Mouse (Mus musculus) kidney, postnatal 25 days (tissue): Measurements from ENCODE around the gene Ndufs6.

Source experiments
- DNase-seq, 2 experiments: peaks; one replicate each; pipeline ENCODE4 v3.0.0; 2021; ENCODE audit warnings: mixed read lengths in 2 of 2

Gene Ndufs6

DNA sequence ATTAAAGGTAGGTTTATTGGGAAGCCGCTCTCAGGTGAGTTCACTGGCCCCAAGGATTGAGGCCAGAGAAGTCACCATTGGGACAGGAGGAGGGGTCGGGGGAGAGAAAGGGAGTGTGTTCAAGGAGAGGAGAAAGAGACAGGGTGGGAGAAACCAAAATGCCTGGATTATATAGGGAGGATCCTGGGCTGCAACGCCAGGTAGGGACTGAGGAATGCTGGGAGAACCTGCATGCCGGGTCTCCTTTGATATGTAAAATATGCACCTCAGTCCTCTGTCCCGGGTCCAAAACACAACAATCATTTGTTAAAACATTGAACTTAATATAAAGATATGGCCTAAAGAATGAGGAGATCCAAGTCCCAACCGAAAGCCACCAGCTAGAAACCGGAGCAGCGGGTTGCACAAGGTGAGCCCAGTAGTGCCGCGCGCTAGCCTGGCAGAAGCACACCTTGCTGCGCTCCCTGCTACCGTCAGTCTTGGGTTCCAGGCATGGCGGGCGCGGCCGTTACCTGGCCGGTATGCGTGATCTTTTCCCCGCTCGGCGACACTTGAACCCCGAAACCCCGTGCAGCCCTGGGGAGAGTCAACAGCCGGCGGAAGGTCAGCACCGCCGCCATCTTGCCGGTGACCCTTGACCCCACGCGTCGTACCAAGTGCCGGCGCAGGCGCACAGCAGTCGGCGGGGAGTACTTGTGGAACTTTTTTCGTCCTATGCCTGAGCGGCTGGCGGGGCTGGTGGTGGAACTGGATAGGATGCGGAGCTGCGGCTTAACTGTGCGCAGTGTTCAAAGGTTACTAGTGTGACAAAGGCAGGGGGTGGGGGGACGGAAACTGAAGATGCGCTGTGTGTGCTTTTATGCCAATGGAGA, at the start of gene Ndufs6, which contains the start of gene Mrpl36:
TSS of gene Ndufs6 (minus strand) at position 716 of the 872 bp plus-strand sequence.
TSS of gene Mrpl36 (plus strand) at position 687 of the 872 bp plus-strand sequence.
- DNase-seq = peak; percentile 95 to 97

DNA sequence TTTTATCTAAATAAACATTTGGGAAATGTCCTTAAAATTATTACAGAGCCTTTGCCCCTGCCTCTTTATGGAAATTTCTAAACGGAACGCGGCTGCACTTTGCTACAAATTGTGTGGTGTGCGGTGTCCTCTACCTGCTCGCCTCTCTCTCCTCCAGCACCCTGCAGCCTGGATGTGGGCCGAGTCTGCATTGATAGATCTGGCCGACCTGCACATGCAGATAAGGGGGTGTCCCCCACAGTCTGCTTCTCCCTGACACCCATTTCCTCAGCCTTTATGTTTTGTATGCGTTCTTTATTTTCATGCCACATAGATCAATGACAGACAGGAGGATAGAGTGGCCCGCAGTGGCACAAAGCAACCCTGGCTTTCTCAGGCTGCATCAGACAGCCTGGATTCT, 49.3 kb upstream of the Ndufs6 start:
- no peak for DNase-seq

DNA sequence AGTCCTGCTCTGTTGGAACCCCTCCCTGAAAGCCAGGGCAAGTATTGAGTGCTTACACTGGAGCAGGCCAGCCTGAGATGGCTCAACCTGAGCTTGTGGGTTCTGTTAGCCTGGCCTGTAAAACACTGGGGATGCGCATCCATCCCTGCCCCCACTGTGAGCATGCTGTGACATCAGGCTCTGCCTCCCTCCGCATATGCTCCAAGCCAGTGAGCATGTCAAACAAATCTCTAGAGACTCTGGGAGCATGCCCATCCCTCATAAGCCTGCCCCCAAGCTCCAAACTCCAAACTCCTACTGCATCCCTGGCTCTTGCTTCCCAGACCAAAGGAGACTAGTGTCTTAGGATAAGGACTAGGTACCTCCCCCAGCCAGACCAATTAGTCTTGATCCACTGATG, 46.3 kb upstream of the Ndufs6 start:
- no peak for DNase-seq

DNA sequence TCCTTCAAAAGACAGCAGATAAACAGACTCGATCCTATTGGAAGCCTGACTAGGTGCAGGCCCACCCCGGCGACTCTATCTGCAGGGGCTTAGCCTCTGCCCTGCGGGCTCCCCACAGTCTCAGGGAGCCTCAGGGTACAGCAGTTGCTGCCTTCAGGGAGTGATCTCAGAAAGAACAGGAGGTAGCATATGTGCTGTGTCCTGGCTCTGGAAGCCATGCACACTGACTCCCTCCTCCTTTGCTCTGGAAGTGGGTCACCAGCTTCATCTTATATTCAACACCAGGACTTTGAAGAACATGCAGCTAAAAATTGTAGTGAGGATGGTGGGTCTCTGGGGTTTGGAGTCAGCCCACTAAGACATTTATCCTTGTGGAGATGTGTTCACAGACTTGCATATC, 45.0 kb upstream of the Ndufs6 start:
- no peak for DNase-seq

DNA sequence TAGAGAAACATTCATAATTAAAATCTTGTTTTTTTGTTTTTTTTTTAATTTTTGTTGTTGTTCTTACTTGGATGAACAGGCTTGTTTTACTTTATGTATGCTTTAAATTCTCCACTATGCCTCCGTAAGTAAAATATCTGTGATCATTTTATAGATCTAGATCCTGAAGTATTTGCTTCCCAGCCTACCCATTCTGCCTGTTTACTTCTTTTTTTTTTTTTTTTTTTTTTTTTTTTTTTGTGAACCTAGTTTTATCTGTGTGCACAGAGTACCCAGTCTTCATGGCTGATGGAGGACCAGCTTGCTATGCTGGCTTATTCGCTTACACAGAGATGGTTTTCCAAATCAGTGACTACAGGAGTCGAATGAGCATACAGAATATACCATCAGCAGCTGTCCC, 28.8 kb upstream of the Ndufs6 start:
- peak in 1 of 2 experiments; percentile 5 for DNase-seq

DNA sequence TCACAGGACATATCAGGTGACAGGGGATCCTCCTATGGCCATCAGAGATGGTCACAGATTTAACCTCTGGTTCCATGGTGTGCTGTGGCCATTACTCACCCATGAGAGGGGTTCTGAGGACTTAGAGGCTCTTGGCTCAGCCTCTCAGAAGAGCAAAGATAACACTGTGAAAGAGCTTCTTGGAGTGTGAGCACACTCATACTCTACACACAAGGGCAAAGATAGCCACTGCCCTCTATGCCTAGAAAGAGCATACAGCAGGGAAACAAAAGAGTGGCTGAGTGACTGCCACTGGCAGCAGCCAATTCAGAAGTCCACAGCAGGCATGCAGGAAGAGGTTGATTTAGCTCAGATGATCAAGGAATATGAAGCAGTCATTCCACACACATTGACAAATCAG, 24.1 kb upstream of the Ndufs6 start:
- DNase-seq = peak in 1 of 2 experiments; percentile 6

DNA sequence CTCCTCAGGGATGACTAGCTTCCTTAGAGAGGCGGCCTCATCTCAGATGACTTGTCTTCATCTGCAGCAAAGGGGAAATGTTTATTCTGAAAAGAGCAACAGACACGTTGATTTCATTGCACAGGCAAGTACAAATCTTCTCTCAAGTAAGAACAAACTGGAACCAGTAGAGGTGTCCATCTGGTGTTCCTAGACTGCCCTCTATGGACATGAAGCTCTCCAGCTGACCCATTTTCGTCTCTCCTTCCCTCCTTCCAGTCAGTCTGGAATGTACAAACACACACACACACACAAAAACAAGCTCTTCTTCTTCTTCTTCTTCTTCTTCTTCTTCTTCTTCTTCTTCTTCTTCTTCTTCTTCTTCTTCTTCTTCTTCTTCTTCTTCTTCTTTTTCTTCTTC, 23.6 kb upstream of the Ndufs6 start:
- DNase-seq = peak in 1 of 2 experiments; percentile 13

DNA sequence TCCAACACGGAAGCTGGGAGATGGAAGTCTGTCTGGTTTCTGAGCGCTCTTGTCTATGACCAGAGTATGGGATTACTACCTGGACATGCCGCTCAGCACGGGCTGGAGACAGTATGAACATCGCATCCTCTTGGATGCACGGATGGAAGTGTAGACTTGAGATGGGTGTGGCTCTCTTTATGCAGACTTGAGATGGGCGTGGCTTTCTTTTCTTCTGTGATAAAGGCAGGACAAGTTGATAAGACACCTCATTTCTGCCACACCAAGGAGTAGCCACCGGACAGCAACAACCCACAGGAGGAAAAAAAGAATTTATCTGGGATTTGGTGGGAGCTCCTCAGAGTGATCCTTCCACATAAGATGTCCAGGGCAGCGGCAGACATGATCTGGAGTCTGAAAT, 22.4 kb upstream of the Ndufs6 start:
- DNase-seq = no peak

DNA sequence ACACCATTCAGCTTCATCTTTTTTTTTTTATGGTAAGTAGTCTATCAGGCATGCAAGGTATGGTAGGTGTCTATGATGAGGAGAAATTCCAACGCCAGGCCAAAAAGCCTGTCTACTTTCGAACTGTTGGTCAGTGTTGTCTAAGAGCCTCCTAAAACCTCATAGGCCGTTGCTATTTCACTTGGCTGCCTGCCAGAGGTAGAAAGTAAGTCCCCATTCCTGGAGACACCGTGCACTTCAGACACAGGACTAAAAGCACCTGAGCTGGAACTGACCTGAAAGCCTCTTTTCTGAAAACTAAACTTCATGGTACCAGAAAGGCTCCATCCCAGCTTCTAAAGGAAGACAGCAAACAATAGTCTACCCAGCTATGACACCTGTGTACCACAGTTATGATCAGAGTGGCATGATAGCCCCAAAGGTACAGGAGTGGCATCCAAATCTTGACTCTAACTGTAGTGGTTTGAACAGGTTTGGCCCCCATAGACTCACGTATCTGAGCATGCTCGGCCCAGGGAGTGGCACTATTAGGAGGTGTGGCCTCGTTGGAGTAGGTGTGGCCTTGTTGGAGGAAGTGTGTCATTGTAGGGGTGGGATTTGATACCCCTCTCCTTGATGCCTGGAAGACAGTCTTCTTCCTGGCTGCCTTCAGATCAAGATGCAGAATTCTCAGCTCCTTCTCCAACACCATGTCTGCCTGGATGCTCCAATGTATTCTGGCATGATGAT, 19.7 kb upstream of the Ndufs6 start:
- DNase-seq = peak in 1 of 2 experiments; percentile 16

DNA sequence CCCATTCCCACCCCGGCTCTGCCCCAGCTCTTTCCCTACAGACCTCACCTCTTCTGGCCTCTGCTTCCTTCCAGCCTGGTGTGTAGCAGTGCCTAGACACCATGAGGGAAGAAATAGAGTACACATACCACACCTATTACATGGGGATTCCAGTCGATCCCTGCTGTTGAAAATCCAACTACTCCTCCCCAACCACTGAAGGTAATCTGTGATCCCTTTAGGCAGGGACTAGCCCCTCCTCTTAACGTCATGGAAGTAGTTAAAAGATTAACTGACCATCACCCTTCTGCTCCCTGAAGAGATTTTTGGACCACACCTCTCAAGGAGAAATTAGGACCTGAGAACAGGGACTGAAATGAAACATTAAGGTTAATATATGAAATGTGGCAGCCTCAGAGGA, 18.8 kb upstream of the Ndufs6 start:
- no peak for DNase-seq

DNA sequence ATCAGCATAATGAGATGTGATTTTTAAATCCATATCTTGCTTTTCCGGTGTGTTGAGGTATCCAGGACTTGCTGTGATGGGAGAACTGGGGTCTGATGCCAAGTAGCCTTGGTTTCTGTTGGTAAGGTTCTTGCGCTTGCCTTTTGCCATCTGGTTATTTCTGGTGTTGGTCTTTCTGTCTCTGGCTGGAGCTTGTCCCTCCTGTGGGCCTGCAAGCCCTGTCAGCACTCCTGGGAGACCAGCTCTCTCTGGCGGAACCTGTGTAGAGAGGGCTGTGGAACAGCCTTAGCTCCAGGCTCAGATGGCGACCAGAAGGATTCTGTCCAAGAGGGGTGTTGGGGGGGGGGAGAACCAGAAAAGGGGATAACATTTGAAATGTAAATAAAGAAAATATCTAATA, 18.4 kb upstream of the Ndufs6 start:
- no peak for DNase-seq

DNA sequence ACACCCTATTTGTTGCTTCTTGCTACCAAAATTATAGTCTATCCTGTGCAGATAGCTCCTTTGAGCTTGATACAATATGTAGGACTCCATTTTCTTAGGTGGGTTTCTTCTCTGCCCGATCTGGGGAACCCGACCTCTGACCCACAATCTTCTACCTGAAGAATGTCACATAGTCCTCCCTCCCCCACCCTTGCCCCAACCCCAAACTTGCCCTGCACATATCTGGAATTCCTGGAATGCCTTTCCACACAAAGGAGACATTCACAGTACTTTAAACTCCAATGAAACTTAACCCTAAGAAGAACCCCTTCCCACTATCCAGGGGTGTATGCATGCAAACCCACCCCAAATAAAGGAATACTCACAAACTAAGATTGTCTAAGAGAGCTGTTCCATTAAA, 17.8 kb upstream of the Ndufs6 start:
- DNase-seq = no peak

DNA sequence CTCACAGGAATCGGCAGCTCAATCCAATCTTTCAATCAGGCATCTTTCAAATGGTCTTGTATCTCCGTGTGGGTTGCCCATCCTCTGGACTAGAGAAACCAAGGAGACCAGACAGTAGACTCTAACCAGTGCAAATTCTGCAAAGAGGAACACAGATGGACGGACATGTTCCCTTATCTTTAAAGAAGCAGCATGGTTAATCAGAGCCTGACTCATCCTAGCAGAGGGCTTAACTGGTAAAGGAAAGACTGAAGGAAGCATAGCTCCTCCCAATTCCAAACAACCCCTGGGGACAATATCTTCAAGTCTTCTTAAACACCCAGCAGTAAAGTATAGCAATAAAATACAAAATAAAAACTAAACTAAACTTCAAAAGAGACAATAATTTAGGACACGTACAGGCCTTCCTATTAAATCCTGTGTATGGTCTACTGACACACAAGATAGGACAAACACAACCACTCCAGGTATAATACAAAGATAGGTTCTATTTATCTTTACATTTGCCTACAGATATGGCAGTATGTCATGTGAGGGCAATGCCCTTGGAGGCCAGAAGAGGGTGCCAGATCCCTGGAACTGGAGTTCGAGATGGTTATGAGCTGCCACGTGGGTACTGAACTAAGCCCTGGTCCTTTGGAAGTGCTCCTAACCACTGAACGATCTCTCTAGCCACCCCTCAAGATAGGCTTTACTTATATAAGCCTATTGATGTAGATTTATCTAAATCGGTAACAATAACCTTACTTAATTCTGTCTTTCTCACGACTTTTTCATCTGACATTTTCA, 17.0 kb upstream of the Ndufs6 start:
- peak in 1 of 2 experiments; percentile 23 for DNase-seq

DNA sequence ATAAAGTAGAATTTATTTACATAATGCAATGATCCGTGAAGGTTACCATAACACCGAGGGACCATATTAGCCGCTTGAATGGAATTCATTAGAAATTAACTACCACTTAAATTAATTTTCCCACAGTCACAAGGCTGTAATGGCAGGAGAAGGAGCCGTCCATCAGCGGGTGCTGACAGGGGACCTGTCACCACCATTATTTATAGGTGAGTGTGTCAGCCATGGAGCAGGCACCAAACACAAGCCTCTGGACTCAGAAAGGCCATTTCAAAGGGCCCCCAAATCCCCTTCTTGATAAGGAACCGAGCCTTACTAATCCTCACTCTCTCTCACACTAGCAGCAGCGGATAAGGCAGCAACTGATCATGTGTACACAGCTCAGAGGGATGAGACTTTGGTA, 8.4 kb upstream of the Ndufs6 start:
- peak; percentile 9 to 55 for DNase-seq

DNA sequence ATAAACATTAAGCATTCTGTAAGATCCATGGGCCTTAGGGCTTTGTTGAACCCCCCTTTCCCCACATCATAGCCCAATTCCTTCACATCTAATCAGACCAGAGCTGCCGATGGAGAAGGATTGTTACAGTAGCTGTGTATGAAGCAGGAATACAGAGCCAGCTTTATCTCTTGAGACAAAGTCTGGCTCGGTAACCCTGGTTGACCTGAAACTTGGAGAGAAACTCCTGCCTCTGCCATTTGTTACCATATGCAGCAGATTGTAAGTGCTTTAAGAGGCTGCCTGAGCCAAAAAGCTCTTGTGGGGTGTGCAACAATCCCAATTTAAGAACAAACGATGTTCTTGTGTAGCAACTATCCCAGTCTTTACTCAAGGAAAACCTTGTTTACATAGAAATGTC, 3.4 kb upstream of the Ndufs6 start:
- no peak for DNase-seq

DNA sequence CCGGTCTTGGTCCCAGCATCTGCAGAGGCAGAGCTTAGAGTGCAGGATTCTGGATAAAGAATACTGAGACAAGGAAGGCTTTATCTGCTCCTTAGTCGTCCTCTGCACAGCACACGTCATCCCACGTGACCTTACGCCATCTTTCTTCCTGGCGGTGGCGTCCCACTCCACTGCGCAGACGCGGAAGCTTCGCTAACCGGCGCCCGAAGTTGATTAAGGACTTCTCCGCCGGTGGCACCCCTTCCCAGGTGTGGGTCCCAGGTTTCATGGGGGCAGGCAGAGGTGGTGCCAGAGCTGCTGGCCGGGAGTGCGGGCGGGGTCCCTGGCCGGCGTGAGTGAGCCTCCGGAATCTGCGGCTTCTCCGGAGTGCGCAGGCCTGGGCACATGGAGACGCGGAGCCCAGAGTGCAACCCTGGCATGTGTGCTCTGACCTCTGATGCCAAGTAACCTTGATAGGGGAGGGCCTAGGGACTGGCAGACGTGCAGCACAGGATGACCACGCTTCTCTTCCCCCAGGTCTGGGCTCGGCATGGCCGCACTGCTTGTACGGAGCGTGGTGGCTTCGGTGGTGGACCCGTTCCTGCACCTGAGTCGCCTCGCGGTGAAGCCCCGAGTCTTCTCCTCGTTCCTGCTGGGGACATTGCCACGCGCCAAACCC, 2.6 kb upstream of the Ndufs6 start:
- DNase-seq = peak; percentile 93 to 94

DNA sequence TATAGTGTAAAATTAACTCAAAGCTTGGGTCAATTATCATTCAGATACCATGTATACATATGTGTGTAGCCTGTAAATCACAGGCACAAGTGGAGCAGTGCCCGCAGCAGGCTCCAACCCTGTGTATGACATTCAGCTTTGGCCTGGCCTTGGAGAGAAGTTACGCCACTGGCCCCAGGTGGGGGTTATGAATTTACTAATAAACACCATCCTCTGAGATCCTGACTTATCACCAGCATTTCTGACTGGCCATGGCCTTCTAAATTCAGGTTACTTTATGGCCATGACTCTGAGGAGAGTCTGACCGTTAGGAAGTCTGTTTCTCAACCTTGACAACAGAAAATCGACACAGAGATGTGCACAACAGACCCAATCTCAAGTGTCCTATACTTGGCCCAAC, 4.9 kb downstream of the Ndufs6 start:
- DNase-seq = no peak

DNA sequence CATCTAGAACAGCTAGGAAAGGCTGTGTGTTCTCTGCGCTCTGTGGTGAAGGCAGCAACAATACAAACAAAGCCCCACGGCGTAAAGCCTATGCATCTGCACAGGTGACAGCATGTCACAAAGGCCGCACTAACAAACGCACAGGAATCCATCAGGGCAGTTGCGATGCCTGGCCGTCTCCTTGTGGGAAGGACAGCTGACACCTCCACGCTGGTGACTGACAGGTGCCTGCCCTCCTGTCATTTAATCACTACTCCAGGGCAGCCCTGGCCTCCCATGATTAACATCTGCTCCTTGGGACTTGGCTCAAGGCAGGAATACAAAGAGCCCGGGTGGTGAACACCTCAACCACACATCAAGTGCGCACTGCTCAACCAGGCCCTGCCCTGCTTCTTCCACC, 5.7 kb downstream of the Ndufs6 start:
- DNase-seq = no peak

DNA sequence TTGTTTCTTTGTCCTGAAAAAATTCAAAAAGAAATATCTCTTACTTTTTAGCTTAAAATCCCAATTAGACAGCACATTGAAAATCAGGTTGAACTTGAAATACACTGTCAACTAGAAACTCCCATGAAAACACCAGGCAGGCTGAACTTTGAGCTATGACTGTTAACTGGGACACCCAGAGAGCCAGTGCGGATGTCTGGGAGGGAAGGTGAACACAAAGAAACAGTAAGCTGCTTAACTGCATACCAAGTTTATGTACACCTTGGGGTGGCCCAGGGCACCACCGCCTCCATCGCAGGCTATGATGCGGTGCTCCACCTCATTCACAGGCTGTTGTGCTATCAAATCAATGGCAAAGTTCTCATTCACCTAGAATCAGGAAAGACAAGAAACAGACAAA, 8.3 kb downstream of the Ndufs6 start:
- peak in 1 of 2 experiments; percentile 7 for DNase-seq

DNA sequence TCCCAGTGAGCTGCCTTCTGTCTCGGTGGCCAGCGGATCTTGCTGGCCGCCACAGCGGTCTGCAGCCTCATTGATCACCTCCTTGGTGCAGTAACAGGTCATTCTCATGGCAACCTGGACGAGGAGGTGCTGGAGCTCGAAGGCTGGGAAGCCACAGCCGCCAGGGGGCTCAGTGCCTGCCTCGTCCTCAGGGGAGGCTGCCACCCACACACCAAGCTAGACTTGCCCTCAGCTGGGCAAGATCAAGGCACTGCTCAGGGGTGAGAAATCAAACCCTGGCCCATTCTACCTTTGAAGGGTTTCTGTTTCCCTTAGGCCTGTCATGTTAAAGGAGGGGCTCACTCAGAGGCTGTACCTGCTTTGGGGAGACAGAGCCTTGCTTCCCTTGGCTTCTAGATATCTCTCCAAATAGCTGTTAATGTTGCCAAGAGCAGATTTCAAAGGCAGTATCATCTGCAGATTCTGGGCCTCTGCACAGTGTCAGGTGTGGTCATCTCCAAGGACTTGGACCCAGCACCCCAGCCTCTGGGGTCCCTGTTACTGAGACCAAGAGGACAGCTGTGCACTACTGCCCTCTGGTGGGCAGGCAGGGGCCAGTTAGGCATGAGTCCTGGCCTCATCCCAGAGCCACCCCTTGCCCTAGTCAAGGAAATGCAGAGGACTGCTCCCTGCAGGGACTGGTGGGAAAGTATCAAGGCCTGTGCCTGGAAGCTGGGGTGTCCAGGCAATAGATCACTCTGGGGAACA, 18.0 kb downstream of the Ndufs6 start:
- peak; percentile 60 to 72 for DNase-seq

DNA sequence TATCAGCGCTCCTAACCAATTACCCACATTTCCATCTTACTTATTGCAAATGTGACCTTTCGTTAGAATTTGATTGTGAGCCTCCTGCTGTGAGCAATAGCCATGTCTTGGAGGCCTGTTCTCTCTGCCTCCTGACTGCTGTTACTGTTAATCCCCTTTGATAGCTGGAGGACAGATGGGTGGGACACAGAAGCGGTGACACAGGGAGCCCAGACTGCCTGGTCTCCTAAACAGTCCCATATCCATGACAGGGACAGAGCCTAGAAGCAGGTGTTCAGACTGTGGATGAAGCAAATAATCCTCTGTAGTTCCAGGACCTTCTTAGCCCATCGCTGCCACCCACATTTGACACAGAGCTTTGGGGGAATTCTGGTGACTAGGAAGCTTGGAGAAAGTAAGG, 21.9 kb downstream of the Ndufs6 start:
- DNase-seq = no peak

DNA sequence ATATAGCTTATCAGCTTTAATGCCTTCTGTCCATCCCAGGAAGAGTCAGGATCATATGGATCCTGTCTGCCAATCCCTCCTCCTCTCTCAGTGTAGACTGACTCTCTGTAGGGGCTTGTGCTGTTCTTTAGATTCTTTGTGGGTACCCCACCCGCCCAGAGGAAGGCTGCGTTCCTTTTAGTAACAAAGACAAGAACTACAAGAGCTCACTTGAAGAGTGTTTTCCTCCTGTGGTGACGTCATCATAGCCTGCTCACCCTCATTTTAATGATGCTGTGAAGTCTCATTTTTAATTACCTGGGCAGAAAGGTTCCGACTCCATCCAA, 22.3 kb downstream of the Ndufs6 start:
- DNase-seq = no peak
